Mouse (Mus musculus): Measurements from ENCODE around the gene Zfp382. TPM values are rescaled to one million over a fixed set of nuclear protein-coding genes. Genes with fewer than 3 reads are reported as not detected.

Zfp382 gene
- 10.2 TPM for polyA plus RNA-seq (2017; shearing (Covaris generic))

DNA sequence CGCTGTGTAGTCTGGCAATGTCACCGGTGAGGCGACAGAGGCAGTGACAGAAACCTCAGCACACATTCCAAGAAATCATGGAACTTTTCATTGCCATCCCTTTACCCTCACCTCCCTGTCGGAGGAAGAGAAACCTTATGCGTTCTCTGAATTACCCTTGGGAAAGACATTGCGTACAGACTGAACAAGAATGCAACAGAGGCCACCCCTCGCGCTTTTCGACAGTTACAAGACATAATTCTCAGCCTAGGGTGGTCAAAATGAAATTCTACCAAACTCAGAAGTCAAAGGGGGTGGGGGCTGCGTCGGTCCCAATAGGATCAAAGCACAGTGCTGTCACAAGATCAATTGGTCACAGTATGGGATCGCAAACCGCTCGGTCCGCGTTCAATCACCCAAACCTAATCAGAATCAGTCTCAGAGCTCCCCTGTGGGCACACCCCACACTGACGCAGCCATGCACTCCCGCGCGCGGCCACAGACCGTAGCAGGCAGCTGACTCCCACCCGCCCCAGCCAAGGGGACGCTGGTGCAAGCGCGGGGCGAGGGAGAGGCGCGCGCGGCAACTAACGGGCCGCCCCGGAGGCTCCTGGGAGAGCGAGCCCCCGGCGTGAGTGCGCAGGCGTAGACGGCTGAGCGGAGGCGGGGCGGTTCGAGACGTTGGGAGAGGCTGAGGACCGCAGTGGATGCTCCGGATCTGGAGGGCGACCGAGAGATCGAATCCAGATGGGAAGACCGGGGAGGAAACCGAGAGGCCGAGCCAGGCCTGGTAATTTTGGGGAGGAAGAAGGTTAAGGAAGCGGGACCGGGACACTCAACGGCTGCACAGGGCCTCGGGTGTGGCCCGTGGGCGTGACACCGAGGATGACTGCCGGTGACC, at the start of gene Zfp382:
Gene Zfp382, plus strand, starts transcription at position 635 of the 880 bp plus-strand sequence.

DNA sequence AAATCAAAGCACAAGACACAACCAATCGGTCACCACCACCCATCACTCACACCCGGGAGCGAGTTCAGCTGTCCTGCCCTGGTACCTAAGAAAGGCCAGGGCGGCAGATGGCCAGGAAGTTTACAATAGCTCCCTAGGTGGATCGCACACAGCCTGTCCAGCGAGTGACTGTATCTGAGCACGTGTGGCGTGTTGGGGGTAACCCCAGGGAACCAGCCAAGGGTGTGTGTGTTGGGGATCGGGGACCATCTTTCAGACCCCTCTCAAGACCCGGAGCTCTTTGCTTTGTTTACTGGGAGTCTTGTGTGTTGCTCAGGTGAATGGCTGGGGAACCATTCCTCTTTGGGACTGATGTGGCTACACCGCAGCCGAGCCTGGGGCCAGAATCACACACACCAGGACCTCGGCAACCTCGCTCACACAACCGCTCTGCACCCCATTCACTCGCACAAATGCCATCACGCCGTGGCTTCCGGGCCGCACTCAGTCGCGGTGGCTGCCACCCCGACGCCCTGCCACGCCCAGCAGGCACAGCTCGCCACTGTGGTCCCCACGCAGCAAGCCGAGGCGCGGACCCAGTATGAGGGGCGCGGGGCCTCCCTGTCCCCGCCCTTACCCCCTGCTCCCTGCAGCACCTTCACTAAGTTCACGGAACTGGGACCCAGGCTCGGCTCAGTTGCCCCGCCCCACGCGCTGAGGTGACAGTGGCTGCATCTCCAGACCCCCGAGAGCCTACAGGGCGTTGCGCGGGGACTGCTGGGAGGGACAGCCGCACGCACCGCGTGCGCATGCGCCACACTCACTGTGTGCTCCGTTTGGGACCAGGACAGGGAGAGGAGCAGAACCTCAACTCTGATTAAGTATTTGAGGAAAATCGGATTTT, 49.4 kb upstream of the Zfp382 start, which contains the start of gene Zfp82:
Gene Zfp82, minus strand, starts transcription at position 755 of the 883 bp plus-strand sequence.

DNA sequence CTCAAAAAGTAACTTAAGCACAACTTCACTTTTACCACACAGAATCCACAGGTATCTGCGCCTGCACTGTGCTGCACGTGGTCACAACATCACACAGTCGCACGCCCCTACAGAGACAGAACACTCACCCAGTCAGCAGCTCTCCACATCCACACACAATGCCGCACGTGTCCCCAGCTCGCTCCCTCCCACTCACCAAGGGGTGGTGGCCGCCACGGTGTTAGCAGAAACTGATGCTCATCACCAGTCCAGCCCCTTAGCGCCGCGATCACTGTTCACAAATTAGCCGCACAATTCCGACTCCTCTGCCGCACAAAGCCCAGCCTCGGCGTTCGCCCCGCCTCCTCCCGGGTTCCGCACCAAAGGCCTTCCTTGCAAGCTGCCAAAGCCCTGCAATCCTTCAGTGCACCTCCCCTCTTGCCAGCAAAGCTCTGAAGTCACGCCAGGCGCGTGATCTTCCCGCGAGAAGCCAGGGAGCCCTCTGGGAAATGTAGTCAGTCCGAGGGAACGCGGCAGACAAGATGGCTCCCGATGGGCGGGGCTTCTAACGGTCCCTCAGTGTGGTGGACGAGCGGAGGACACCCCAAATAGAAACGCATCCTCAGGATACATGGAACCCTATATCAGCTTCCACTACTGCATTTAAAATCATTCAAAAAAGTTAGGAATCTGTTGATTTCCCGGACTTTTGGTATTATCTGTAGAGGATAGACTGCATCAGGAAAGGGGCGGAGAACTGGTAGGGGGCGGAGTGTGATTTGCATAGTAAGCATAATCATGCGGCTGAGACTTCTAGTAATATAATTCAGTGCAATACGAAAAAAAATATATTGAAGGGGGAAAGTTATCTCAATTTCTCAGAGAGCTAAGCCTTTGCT, 31.4 kb upstream of the Zfp382 start, which contains the start of the genes Gm26920 and Zfp566:
Gene Gm26920, minus strand, starts transcription at position 319 of the 878 bp plus-strand sequence.
Gene Zfp566, minus strand, starts transcription at position 436 of the 878 bp plus-strand sequence.

DNA sequence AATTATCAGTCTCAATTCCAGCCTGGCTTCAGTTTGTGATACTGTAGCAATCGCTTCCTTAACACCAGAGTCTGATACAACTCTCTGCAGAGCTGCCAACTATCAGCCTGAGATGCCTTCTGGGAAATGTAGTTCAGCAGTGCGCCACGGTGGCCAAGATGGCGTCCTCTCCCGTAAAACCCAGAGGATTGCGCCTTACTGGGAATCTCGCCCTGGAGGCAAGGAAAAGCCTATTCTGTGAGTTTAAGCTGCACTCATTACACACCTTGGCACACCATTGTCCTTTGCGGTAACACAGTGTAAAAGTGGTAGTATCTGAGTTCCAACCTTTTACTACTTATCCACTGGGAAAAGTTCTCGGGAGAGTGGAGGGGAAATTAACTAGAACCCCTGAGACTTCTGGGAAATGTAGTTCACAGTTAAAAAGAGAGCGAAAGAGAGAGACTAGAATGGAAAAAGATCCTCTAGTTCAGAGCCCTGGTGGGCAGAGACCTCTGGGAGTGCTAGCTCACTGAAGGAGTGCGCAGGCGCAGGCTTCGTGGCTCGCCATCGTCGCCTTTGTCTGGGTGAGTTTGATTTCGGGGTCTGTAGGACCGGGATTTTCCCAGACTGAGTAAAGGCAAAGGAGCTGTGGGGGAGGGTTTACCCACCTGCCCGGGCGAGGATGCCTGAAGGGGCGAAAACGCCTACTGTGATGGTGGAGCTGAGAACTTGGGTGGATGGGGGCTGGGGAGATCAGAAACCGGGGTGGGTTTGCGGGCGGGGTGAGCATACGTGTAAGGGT, 26.9 kb upstream of the Zfp382 start, which contains the start of gene Zfp260:
Gene Zfp260, plus strand, starts transcription at position 132 of the 784 bp plus-strand sequence.

DNA sequence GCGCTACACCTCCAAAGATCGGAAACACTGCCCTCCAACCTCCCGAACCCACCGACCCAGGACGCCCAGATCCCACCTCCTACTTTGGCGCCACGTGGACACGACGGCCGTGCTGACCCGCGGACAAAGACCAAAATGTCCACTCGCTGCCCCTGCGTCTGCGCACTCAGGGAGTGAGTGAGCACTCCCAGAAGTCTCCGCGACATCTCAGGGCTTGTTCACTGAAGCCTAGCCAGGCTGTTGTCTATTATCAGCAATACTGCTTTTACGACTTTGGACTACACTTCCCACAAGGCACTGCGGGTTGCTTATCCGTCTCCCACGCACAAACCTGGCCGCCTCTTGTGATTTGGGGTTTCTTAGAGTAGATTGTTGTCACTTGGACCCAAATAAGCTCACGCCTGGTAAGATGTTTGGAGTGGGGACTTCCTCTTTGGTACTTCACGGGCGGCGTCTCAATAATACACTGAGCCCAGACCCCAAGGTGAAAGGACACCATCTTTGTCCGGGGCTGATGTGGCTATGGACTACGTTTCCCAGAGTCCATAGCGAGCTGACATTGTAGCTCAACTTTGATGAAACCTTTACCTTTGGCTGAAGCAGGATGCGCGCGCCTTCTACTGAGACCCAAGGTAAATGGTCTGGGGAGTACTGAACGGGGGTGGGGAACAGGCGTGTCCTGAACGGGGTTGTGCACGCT, 48.0 kb downstream of the Zfp382 start, which contains the start of gene Zfp146:
Gene Zfp146, minus strand, starts transcription at position 168 of the 700 bp plus-strand sequence.

DNA sequence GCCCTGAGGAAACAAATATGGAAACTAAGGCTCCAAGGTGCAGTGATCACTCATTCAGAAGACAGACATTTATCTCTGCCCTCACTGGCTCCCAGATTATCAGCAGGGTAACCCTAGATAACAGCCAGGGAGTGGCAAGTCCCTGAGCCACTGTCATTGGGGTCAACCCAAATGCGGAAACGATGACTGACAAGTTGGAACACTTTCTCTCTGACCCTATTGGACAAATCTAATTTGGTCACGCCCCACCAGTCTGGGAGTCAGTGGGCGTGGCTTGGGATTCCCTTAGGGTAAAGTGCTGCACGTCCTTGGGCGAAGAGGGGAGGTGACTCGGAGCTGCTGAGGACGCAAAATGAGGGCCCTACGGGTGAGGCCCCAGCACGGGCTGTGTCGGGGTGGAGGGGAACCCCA, 62.1 kb downstream of the Zfp382 start, which contains the start of gene Cox7a1:
Gene Cox7a1, plus strand, starts transcription at position 266 of the 411 bp plus-strand sequence.

Other genes starting within 250 kb of the Zfp382 start
- gene Zfp27, start 215.4 kb upstream of the Zfp382 start, polyA plus RNA-seq (2017; shearing (Covaris generic)), result 5.1 TPM
- gene Zfp383, start 213.7 kb upstream of the Zfp382 start, polyA plus RNA-seq (2017; shearing (Covaris generic)), result 0.68 TPM
- gene Zfp74, start 167.9 kb upstream of the Zfp382 start, polyA plus RNA-seq (2017; shearing (Covaris generic)), result 8.7 TPM
- 7.8 TPM for gene Zfp568, start 138.0 kb upstream of the Zfp382 start, polyA plus RNA-seq (2017; shearing (Covaris generic))
- 6.7 TPM for gene Zfp14, start 70.6 kb upstream of the Zfp382 start, polyA plus RNA-seq (2017; shearing (Covaris generic))
- gene Zfp82, start 49.0 kb upstream of the Zfp382 start, polyA plus RNA-seq (2017; shearing (Covaris generic)), result 10.7 TPM
- gene Gm26920, start 31.5 kb upstream of the Zfp382 start, polyA plus RNA-seq (2017; shearing (Covaris generic)), result 2.2 TPM
- 10.4 TPM for gene Zfp566, start 31.4 kb upstream of the Zfp382 start, polyA plus RNA-seq (2017; shearing (Covaris generic))
- gene Zfp260, start 27.2 kb upstream of the Zfp382 start, polyA plus RNA-seq (2017; shearing (Covaris generic)), result 70.7 TPM
- gene Zfp146, start 47.8 kb downstream of the Zfp382 start, polyA plus RNA-seq (2017; shearing (Covaris generic)), result 32.2 TPM
- gene Cox7a1, start 62.2 kb downstream of the Zfp382 start, polyA plus RNA-seq (2017; shearing (Covaris generic)), result 0.49 TPM
- gene Capns1, start 76.9 kb downstream of the Zfp382 start, polyA plus RNA-seq (2017; shearing (Covaris generic)), result 72.0 TPM
- 55.5 TPM for gene Polr2i, start 110.0 kb downstream of the Zfp382 start, polyA plus RNA-seq (2017; shearing (Covaris generic))
- 105 TPM for gene Tbcb, start 110.3 kb downstream of the Zfp382 start, polyA plus RNA-seq (2017; shearing (Covaris generic))
- gene Ovol3, start 113.8 kb downstream of the Zfp382 start, polyA plus RNA-seq (2017; shearing (Covaris generic)), result not detected
- 0.39 TPM for gene Thap8, start 158.2 kb downstream of the Zfp382 start, polyA plus RNA-seq (2017; shearing (Covaris generic))
- 5.4 TPM for gene Wdr62, start 158.5 kb downstream of the Zfp382 start, polyA plus RNA-seq (2017; shearing (Covaris generic))
- 3.3 TPM for gene Clip3, start 169.8 kb downstream of the Zfp382 start, polyA plus RNA-seq (2017; shearing (Covaris generic))
- 168 TPM for gene Alkbh6, start 186.8 kb downstream of the Zfp382 start, polyA plus RNA-seq (2017; shearing (Covaris generic))
- gene Syne4, start 192.9 kb downstream of the Zfp382 start, polyA plus RNA-seq (2017; shearing (Covaris generic)), result 15.5 TPM
- not detected for gene E130208F15Rik, start 199.8 kb downstream of the Zfp382 start, polyA plus RNA-seq (2017; shearing (Covaris generic))
- gene Sdhaf1, start 202.0 kb downstream of the Zfp382 start, polyA plus RNA-seq (2017; shearing (Covaris generic)), result 64.6 TPM
- gene Lrfn3, start 240.8 kb downstream of the Zfp382 start, polyA plus RNA-seq (2017; shearing (Covaris generic)), result not detected

All from CD4-positive, CD25-positive, alpha-beta regulatory T cell (primary cell).